Mouse (Mus musculus): ENCODE measurements around the gene Ccdc30. TPM values are rescaled to one million over a fixed set of nuclear protein-coding genes. Genes with fewer than 3 reads are reported as not detected.

The Ccdc30 gene
- polyA plus RNA-seq (2016; fragmentation: Nextera tagmentation; extraction: Ambion mirVana), result 3.1 and 3.6 TPM in 2 replicates

DNA sequence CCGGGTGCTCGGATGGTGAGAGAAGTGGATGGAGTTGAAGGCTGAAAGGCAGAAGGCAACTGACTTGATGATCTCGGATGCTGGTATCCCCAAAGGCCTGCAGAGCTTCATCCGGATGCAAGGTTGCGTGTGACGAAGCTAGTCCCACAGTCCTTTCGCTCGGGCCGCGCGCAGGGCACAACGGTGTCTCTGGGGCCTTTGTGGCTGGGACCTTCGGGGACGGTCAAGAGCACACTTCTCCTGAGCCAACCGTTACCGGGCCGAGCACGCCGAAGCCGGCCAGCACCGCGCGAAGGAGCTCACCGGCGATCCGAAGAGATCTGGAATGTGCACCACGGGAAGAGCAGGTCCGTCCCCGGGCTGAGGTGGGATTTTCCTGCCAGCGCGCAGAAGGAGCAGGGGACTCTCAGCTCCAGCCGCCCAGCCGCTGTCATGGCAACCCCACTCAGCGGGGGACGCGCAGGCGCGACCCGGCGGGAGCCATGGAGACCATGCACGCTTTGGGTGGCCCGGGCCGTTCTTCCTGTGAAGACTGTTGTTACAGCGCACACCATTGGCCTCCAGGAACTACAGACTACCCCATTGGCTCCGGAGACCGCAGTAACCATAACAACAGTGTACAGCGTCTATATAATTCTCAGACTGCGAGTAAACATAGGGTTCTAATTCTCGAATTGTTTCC, at the start of gene Ccdc30:
Gene Ccdc30 (minus strand): TSS at position 450 of the 682 bp plus-strand sequence.
- H3K9me3 ChIP-seq, result no peaks in the 10 kb centered on the region

DNA sequence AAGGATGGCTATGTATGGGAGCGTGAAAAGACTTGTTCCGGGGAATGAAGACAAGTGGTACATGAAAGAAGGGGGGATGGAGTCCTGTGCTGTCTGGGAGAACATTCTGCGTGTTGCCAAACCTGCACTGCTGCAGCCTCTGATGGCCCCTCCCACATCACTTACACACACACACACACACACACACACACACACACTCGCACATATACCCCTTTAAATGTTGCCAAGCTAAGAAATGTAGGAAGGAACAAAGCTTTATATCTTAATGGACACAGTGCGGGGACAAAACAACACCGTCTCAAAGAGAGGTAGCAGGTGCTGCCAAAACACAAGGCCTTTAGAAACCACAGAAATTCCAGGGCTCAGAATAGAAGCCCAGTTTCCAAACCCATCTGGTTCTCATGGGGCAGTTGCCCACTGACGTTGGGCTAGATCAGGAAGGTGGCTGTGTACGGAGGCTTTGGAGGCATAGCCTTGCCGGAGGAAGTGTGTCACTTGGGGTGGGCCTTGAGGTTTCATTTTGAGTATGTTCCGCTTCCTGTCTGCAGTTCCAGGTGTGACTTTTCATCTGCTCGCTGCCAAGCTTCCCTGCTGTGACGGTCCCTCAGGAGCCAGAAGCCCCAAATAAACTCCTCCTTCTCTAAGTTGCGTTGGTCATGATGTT, 48.6 kb upstream of the Ccdc30 start:
- DNase-seq (ENCODE audit: low spot score), result no peak
- Histone ChIP-seq H3K4me1 (peaks cover 26% of the 10 kb centered on the region), H3K36me3 (0 out of 2 replicates have a peak, but pooled peaks cover 4% of the 10 kb centered on the region), H3K27ac (no peak overlapping the region), H3K4me3 (no peak overlapping the region), H3K9me3 (no peaks in the 10 kb centered on the region), H3K27me3 (ENCODE audit: insufficient read depth, poor library complexity, severe bottlenecking) (0 out of 2 replicates have a peak, but pooled peaks cover 11% of the 10 kb centered on the region)
- 72% methylated on average over 13 of the region's 13 CpGs for whole genome bisulfite sequencing

More for the DNA sequence above, at the start of gene Ccdc30:
- WGBS, result under 1% methylated on average over 49 of the region's 49 CpGs
- H3K4me3 ChIP-seq, result peak within 1 kb of the TSS; percentile 72
- peak; percentile 97 for DNase-seq (ENCODE audit: low spot score)
- H3K27me3 ChIP-seq (ENCODE audit: insufficient read depth, poor library complexity, severe bottlenecking), result no peaks in the 10 kb centered on the region
- H3K4me1 ChIP-seq, result peaks cover 5% of the 10 kb centered on the region
- H3K36me3 ChIP-seq, result peaks cover 6% of the 10 kb centered on the region; the same call in 1 of the 2 replicates
- H3K27ac ChIP-seq, result peak within 1 kb of the TSS; percentile 42

DNA sequence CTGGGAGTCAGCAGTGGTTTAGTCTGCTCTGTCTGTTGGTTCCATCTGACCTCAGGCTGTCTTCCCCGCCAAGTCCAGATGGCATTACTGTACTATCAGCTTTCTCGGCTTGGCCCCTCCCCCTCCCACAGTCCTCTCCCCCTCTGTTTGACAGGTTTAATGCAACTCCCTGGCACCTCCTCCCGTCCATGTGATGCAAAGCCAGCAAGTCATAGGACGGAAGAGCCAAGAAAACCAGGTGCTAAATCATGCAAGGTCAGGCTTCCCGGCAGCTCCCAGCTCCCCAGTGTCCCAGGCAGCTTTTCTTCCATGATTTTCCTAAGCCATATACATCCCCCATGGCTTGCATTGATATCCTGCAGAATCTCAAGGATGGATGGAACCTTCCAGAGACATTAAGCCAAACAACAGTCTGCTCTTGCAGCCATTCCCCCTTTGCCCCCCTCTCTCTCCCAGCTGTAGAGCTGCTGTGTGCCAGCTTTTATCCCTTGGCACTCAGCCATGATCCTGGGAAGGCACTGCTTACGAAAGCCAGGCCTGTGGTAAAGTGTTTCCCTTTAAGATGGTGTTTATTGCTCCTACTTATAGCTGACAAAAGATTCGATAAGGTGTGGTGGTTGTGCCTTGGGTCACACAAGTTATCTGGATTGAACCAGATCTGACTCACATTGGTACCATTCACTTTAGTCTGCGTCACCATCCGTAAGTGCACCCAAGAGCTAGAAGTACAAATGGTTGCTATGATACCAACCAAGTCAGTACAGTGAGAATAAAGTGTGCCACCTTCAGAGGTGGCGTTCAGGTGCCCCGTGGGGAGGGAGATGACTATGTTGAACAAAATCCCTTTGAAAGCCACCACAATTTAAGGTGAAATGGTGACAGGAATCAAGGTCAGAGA, 47.8 kb upstream of the Ccdc30 start:
- H3K36me3 ChIP-seq, result 0 out of 2 replicates have a peak, but pooled peaks cover under 1% of the 10 kb centered on the region
- peak overlapping the region; percentile 3; the same call in 1 of the 2 replicates for H3K27ac ChIP-seq
- H3K27me3 ChIP-seq (ENCODE audit: insufficient read depth, poor library complexity, severe bottlenecking), result 0 out of 2 replicates have a peak, but pooled peaks cover 8% of the 10 kb centered on the region
- no peaks in the 10 kb centered on the region for H3K9me3 ChIP-seq
- no peak overlapping the region for H3K4me3 ChIP-seq
- WGBS, result 44% methylated on average over 11 of the region's 11 CpGs
- peaks cover 26% of the 10 kb centered on the region for H3K4me1 ChIP-seq
- no peak for DNase-seq (ENCODE audit: low spot score)

DNA sequence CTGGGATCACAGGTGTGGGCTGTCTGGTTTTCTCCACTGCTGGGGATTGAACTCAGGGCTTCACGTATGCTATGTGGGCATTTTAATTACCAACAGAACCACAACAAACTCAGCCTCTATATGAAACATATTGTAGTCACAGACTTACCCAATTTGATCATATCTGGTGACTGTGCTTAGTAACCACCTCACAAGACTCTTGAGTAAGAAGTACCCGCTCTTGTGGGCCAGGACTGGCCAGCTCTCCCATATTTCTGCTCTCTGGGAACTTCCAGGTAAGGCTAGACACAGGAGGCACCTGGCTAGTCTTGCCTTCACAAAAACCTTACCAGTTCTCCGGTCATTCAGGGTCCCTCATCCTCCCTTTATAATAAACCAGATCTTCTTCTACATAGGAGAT, 47.1 kb upstream of the Ccdc30 start:
- Histone ChIP-seq H3K4me3 (no peak overlapping the region), H3K36me3 (no peaks in the 10 kb centered on the region), H3K27ac (0 out of 2 replicates have a peak overlapping the region, but pooled peaks have one; percentile 3), H3K27me3 (ENCODE audit: insufficient read depth, poor library complexity, severe bottlenecking) (0 out of 2 replicates have a peak, but pooled peaks cover 7% of the 10 kb centered on the region), H3K9me3 (no peaks in the 10 kb centered on the region), H3K4me1 (peaks cover 26% of the 10 kb centered on the region)
- DNase-seq (ENCODE audit: low spot score), result no peak
- 87% methylated on average over 3 of the region's 3 CpGs for WGBS

DNA sequence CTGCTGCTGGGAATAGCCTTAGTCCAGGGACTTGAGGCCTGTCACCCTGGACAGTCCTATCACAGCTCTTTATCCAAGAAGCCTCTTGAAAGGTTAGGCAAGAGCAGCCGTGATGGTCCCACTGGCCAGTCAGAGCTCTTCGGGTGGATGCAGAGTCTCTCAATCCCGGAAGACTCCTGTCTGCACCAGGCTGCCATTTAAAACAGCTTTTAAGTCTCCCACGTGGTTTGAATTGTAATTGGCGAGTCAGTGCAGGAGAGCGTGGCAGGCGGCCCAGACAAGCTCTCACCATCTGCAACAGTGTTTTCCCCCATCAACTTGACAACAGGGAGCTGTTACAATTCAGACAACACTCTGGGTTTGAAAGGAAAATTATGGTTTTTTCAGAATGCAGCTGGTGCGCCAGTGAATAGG, 45.4 kb upstream of the Ccdc30 start:
- no peak overlapping the region for H3K4me3 ChIP-seq
- H3K27me3 ChIP-seq (ENCODE audit: insufficient read depth, poor library complexity, severe bottlenecking), result 0 out of 2 replicates have a peak, but pooled peaks cover 5% of the 10 kb centered on the region
- no peak overlapping the region for H3K27ac ChIP-seq
- WGBS, result 41% methylated on average over 8 of the region's 8 CpGs
- H3K9me3 ChIP-seq, result no peaks in the 10 kb centered on the region
- H3K36me3 ChIP-seq, result no peaks in the 10 kb centered on the region
- DNase-seq (ENCODE audit: low spot score), result no peak
- peaks cover 26% of the 10 kb centered on the region for H3K4me1 ChIP-seq

DNA sequence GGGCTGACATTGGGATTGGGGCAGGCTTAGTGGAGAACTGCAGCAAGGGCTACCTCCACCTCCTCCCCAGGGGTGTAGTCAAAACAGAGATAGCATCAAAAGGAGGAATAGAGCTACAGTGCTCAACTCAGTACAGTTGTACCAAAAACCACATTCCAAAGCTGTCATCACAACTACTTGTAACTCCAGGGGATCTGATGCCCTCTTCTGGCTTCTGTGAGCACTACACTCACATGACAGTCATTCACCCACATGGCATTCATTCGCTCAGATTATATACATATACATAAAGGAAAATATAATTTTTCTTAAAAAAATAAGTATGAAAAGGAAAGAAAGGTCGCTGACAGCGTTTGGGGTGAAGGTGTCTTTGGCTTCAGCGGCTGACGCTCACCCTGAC, 45.0 kb upstream of the Ccdc30 start:
- no peak for DNase-seq (ENCODE audit: low spot score)
- Histone ChIP-seq H3K4me1 (peaks cover 26% of the 10 kb centered on the region), H3K27me3 (ENCODE audit: insufficient read depth, poor library complexity, severe bottlenecking) (0 out of 2 replicates have a peak, but pooled peaks cover under 1% of the 10 kb centered on the region), H3K27ac (no peak overlapping the region), H3K36me3 (no peaks in the 10 kb centered on the region), H3K4me3 (no peak overlapping the region), H3K9me3 (no peaks in the 10 kb centered on the region)
- WGBS, result 57% methylated on average over 5 of the region's 5 CpGs

DNA sequence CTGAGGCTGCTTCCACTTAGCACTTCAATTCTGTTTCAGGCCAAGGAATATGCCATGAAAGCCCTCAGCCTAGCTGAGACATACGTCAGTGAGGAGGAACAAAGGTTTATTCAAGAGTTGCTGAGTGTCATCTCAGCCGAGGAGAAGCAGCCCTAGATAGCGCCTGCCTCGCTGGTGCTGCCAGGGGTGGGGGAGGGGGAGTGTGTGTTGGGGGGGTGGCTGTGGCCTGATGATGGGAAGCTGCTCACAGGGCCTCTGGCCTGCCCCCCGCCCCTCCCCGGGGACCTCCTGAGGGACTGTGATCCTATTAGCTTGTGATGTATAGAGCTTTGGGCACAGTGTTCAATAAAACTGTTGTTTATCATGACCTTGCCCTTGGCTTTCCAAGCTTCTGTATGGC, 38.2 kb upstream of the Ccdc30 start:
- Histone ChIP-seq H3K27ac (peak overlapping the region; percentile 39), H3K4me3 (no peak overlapping the region), H3K27me3 (ENCODE audit: insufficient read depth, poor library complexity, severe bottlenecking) (0 out of 2 replicates have a peak, but pooled peaks cover 5% of the 10 kb centered on the region), H3K36me3 (no peaks in the 10 kb centered on the region), H3K9me3 (no peaks in the 10 kb centered on the region), H3K4me1 (peaks cover 22% of the 10 kb centered on the region)
- WGBS, result 11% methylated on average over 6 of the region's 6 CpGs
- DNase-seq (ENCODE audit: low spot score), result no peak

DNA sequence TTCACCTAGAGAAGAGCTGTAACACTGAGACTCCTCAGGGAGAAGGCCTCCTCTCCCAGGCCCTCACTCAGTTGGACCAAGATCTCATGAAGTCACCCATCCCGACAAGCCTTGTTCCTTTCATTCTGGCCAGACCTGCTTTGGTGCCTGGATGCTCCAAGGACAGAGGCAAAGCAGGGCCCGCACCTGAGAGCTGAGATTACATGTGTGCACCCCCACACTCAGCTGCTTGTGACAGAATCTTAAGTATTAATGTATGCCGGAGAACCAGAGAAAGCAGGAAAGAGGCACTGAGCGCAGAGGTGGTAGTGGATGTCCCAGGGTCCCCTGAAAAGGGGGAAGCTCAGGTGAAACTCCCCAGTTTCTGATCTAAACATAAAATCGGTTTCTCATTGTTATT, 37.8 kb upstream of the Ccdc30 start:
- DNase-seq (ENCODE audit: low spot score), result no peak
- no peaks in the 10 kb centered on the region for H3K36me3 ChIP-seq
- 0 out of 2 replicates have a peak, but pooled peaks cover 5% of the 10 kb centered on the region for H3K27me3 ChIP-seq (ENCODE audit: insufficient read depth, poor library complexity, severe bottlenecking)
- H3K4me1 ChIP-seq, result peaks cover 22% of the 10 kb centered on the region
- no peak overlapping the region for H3K4me3 ChIP-seq
- H3K27ac ChIP-seq, result peak overlapping the region; percentile 39; the same call in 1 of the 2 replicates
- WGBS, result 59% methylated on average over 5 of the region's 5 CpGs
- no peaks in the 10 kb centered on the region for H3K9me3 ChIP-seq

DNA sequence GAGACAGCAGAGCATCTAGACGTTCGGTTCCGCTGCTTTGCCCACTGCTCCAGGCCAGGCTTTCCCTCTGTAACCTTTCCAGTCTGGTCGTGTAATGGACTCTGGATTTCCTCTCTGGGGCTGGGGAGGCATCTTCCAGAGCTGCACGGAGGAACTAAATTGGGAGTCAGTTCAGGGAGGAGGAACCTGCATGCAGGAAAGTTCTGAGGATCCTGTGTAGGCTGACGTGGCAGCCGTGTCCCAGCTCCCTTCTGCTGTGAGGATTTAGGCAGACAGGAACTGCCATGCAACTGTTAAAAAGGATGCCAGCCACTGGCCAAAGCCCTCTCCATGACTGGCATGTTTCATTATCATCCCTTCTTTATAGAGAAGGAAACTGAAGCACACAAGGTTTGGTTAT, 35.1 kb upstream of the Ccdc30 start:
- Histone ChIP-seq H3K4me1 (peaks cover 22% of the 10 kb centered on the region), H3K4me3 (no peak overlapping the region), H3K36me3 (no peaks in the 10 kb centered on the region), H3K27ac (no peak overlapping the region), H3K9me3 (no peaks in the 10 kb centered on the region), H3K27me3 (ENCODE audit: insufficient read depth, poor library complexity, severe bottlenecking) (0 out of 2 replicates have a peak, but pooled peaks cover 5% of the 10 kb centered on the region)
- DNase-seq (ENCODE audit: low spot score), result no peak
- WGBS, result 70% methylated on average over 7 of the region's 7 CpGs

DNA sequence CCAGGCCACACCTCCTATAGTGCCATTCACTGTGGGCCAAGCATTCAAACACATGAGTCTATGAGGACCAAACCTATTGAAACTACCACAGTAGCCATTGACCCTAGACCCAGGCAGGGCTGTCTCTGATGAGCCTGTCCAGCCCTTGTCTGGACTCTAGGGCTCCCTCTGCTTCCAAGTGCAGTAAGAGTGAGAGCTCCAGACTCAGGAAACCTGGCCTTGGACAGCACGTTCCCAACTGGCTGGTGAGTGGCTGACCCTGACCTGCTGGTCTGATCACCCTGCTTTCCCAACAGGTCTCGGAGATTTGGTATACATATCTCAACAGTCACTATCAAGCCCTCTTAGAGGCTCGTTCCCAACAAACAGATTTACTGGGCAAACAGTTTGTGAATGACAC, 32.5 kb upstream of the Ccdc30 start:
- H3K9me3 ChIP-seq, result no peaks in the 10 kb centered on the region
- no peak overlapping the region for H3K27ac ChIP-seq
- 0 out of 2 replicates have a peak, but pooled peaks cover 5% of the 10 kb centered on the region for H3K27me3 ChIP-seq (ENCODE audit: insufficient read depth, poor library complexity, severe bottlenecking)
- H3K4me3 ChIP-seq, result no peak overlapping the region
- 71% methylated on average over 3 of the region's 3 CpGs for whole genome bisulfite sequencing
- H3K36me3 ChIP-seq, result no peaks in the 10 kb centered on the region
- peaks cover 11% of the 10 kb centered on the region for H3K4me1 ChIP-seq
- DNase-seq (ENCODE audit: low spot score), result no peak

DNA sequence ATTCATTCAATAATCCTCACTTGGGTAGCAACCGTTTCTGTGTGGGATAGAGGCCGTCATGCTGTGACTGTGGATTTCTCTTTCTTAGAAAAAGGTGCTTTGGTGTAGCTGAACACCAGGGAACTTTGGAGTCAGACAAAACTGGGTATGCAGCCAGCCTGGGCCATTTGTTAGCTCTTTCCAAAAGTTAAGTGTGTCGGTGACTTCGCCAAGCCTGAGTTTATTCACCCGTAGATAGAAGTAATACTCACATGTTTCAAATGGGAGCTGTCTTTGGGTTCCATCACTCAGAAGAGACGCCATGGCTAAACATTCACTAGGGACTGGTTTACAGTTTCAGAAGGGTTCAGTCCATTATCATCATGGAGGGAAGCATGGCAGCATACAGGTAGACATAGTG, 31.9 kb upstream of the Ccdc30 start:
- DNase-seq (ENCODE audit: low spot score), result no peak
- Histone ChIP-seq H3K27me3 (ENCODE audit: insufficient read depth, poor library complexity, severe bottlenecking) (0 out of 2 replicates have a peak, but pooled peaks cover 5% of the 10 kb centered on the region), H3K27ac (no peak overlapping the region), H3K9me3 (no peaks in the 10 kb centered on the region), H3K4me1 (peaks cover 12% of the 10 kb centered on the region), H3K36me3 (no peaks in the 10 kb centered on the region), H3K4me3 (no peak overlapping the region)
- WGBS, result 86% methylated on average over 6 of the region's 6 CpGs

DNA sequence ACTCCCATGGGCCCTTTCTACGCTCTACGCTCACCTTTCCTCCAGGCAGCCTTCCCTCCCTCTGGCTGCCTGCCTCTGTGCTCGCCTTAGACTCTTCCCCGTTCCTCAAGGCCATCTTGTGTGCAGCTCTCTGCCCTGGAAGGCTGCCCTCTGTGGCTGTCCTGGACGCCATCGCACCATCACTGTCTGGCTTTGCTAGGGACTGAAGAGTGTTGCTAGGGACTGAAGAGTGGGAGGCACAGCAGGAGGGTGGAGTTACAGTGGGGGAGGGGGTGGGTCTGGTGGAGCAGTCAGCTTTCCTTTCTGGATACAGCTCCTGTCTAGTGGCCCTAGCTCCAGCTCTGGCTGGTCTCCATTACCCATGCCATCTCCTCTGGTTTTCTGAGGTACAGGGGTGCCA, 27.2 kb upstream of the Ccdc30 start:
- Histone ChIP-seq H3K36me3 (no peaks in the 10 kb centered on the region), H3K27ac (peak overlapping the region; percentile 16; the same call in 1 of the 2 replicates), H3K4me1 (peaks cover 6% of the 10 kb centered on the region), H3K4me3 (no peak overlapping the region), H3K27me3 (ENCODE audit: insufficient read depth, poor library complexity, severe bottlenecking) (no peaks in the 10 kb centered on the region), H3K9me3 (no peaks in the 10 kb centered on the region)
- WGBS, result 48% methylated on average over 6 of the region's 6 CpGs
- peak; percentile 73 for DNase-seq (ENCODE audit: low spot score)

Data from heart, embryonic 10.5 days (tissue).